Mouse (Mus musculus): ENCODE measurements around the gene Nccrp1.
A peak's percentile ranks its signal among the peaks of the same experiment; 100 is the strongest.
"Not testable (repeated sequence)": the region's sequence is repeated elsewhere in the genome, so short reads cannot be mapped to it uniquely, and the experiment has no call there.

Gene Nccrp1

DNA sequence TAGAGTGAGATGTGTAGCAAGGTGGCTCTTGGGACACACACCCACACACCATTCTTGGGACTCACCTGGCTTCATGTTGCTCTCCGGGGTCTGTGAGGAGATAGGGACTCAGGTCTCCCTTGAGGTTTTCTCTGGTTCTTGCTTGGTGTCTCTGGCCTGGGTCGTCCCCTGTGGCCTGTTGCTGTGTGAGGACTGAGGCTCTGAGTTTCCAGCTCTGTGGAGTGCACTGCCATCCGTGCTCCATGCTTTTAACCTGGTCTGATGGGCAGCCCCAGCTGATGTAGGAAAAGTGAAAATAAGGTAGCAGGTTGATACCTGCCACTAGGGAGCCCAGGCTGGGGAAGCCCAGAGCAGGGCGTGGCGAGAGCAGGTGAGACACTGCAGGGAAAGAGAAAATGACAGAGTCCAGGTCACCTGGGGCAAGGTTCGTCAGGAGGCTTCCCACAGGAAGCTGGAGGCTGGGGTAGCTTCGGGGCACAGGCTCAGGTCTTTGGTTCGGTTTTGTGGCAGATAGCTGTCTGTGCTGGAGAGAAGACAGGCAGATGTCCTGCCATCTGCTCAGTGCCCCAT, 36.6 kb downstream of the Nccrp1 start, which contains the start of gene Ifnl2:
TSS of gene Ifnl2 (minus strand) at position 51 of the 570 bp plus-strand sequence.
- DNase-seq: peak; percentile 15

DNA sequence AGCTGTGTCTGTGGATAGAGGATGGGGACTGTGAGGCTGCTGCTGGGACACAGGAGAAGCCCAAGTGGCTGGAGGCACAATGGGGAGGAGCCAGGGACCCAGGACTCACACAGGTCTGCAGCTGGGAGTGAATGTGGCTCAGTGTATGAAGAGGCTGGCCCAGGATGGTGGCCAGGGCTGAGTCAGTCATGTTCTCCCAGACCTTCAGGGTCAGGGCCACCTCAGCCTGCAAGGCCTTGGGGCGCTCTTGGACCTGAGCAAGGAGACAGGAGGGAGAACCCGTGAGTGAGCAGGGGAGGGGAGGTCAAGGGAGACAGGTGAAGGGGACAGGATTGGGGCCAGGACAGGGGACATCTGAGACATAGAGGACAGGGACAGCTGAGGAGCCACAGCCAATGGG, 37.9 kb downstream of the Nccrp1 start:
- DNase-seq: not testable (repeated sequence)

DNA sequence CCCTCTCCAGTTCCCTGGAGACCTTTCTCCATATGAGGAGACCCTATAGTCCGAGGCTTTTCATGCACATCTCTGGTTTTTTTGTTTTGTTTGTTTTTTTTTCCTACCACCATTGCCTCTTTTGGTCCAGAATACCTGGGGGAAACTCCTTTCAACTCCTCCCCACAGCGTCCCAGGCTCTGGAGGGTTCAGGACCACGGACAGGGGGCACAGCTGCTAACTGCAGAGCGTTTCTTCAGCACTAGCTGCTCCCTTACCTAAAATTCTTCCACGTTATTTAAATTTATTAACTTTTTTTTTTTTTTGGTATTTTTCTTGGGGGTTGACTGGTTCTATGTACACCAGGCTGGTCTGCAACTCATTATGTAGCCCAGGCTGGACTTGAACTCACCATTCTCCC, 41.5 kb downstream of the Nccrp1 start:
- DNase-seq: no peak

DNA sequence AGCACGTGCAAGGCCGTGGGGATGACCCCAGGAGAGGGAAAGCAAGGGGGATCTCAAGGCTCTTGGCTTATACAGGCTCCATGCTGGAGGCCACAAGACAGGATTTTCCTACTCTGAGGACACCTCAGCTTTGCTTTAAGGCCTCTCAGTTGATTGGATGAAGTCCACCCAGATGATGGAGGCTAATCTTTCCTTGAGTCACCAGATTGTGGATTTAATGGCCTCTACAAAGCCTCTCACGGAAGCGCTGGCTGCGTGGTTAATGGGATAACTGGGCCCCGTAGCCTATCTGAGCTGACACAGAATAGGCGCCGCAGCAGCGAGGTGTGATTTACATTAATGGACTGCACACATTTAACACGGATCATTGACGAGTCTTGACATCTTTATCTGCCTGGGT, 51.6 kb downstream of the Nccrp1 start:
- no peak for DNase-seq
